ENCODE assay signal across 10 mouse cellular contexts in genomic region chr17:25406011-25406441, GRCm38 (mm10). TPM values are rescaled to one million over a fixed set of nuclear protein-coding genes. Genes with fewer than 3 reads are reported as not detected.
DNase-seq lines count a peak whose midpoint lies in the region; ATAC-seq and TF ChIP-seq lines count a peak whose summit lies in the region.
"Had no signal": no experiment of that assay in that cellular context is flagged by ENCODE, and none has a peak within 500 bp of the region (broad histone marks: within the 10 kb centered on the region; RNA-seq: fewer than 3 reads in every experiment).

No protein-coding gene starts in this region.

- intact Hi-C loops in gastrocnemius, adult 2 months (cut with DNase I), result no loop called here
- intact Hi-C loops in gastrocnemius, postnatal 36 days (cut with DNase I), result no loop called here

- 0 out of 2 replicates have a peak, but pooled peaks have one; percentile 3 for TF ChIP-seq CTCF in gastrocnemius, adult 2 months (IDR thresholded peaks at IDR 0.05)
- TF ChIP-seq CTCF in cortical plate, adult 2 months (IDR thresholded peaks at IDR 0.05; ENCODE audit: extremely low read depth, insufficient read depth, low read length), result 0 out of 2 replicates have a peak, but pooled peaks have one; percentile 16

- peak overlapping the region; percentile 62 for H3K27ac ChIP-seq in gastrocnemius, adult 2 months
- H3K27ac ChIP-seq in cortical plate, adult 2 months (ENCODE audit: insufficient read depth, low read length), result no peak overlapping the region
- H3K27ac ChIP-seq in hindbrain, embryonic 14.5 days, result peak overlapping the region; percentile 60
- peak overlapping the region; percentile 78 for H3K27ac ChIP-seq in midbrain, embryonic 14.5 days (replicated peaks; ENCODE audit: low read depth, low read length)
- H3K27ac ChIP-seq: lung, embryonic 15.5 days had no signal

- no peak for DNase-seq in gastrocnemius, adult 2 months
- no peak for DNase-seq in gastrocnemius, postnatal 36 days
- DNase-seq in hindbrain, embryonic 14.5 days (ENCODE audit: low spot score), result peak; percentile 38
- DNase-seq in midbrain, embryonic 14.5 days, result no peak
- DNase-seq in spleen, postnatal 10 days (ENCODE audit: low spot score in 2 of 2), result no peak
- no peak for DNase-seq in urinary bladder, postnatal 36 days (ENCODE audit: low spot score in 2 of 2)
- DNase-seq in yolk sac, embryonic 10.5 days (ENCODE audit: low spot score), result no peak

- H3K4me1 ChIP-seq in cortical plate, adult 2 months (ENCODE audit: control insufficient read depth, insufficient read depth, low read length), result peaks cover 22% of the 10 kb centered on the region
- H3K4me1 ChIP-seq in hindbrain, embryonic 14.5 days (replicated peaks; ENCODE audit: control insufficient read depth, insufficient read depth, low read length), result peaks cover 66% of the 10 kb centered on the region
- H3K4me1 ChIP-seq in midbrain, embryonic 14.5 days (ENCODE audit: control insufficient read depth, insufficient read depth, low read length), result peaks cover 68% of the 10 kb centered on the region

- H3K9me3 ChIP-seq in hindbrain, embryonic 14.5 days (ENCODE audit: control insufficient read depth, low read length), result no peaks in the 10 kb centered on the region
- H3K9me3 ChIP-seq in midbrain, embryonic 14.5 days (ENCODE audit: control insufficient read depth, low read length), result no peaks in the 10 kb centered on the region
- H3K9me3 ChIP-seq: lung, embryonic 15.5 days had no signal

- TF ChIP-seq POLR2A in cortical plate, adult 2 months (IDR thresholded peaks at IDR 0.05; ENCODE audit: extremely low read depth, insufficient read depth, low read length), result no peak

- no peak for ATAC-seq in hindbrain, embryonic 14.5 days (ENCODE audit: low FRiP score)
- ATAC-seq in midbrain, embryonic 14.5 days (ENCODE audit: low FRiP score, low TSS enrichment), result no peak

- no peaks in the 10 kb centered on the region for H3K27me3 ChIP-seq in hindbrain, embryonic 14.5 days (ENCODE audit: control insufficient read depth, insufficient read depth, low read length)
- no peaks in the 10 kb centered on the region for H3K27me3 ChIP-seq in midbrain, embryonic 14.5 days (ENCODE audit: control insufficient read depth, insufficient read depth, low read length)
- H3K27me3 ChIP-seq: lung, embryonic 15.5 days had no signal

- H3K4me2 ChIP-seq in hindbrain, embryonic 14.5 days (replicated peaks), result no peak overlapping the region
- no peak overlapping the region for H3K4me2 ChIP-seq in midbrain, embryonic 14.5 days (ENCODE audit: low read length)
- H3K4me2 ChIP-seq: lung, embryonic 15.5 days had no signal

- H3K9ac ChIP-seq in hindbrain, embryonic 14.5 days, result no peak overlapping the region
- H3K9ac ChIP-seq in midbrain, embryonic 14.5 days (replicated peaks; ENCODE audit: low read length), result no peak overlapping the region; the same call in 1 of the 2 replicates
- H3K9ac ChIP-seq: lung, embryonic 15.5 days had no signal

- WGBS in hindbrain, embryonic 14.5 days, result 9% methylated on average over 6 of the region's 6 CpGs
- WGBS in midbrain, embryonic 14.5 days, result 6% methylated on average over 6 of the region's 6 CpGs

- H3K4me3 ChIP-seq in gastrocnemius, adult 2 months, result peak overlapping the region; percentile 11; the same call in 1 of the 2 replicates
- no peak overlapping the region for H3K4me3 ChIP-seq in cortical plate, adult 2 months (ENCODE audit: insufficient read depth, low read length)
- H3K4me3 ChIP-seq in hindbrain, embryonic 14.5 days (replicated peaks; ENCODE audit: low read length), result no peak overlapping the region
- H3K4me3 ChIP-seq in midbrain, embryonic 14.5 days (replicated peaks; ENCODE audit: low read depth, low read length), result no peak overlapping the region
- H3K4me3 ChIP-seq: lung, embryonic 15.5 days had no signal

- H3K36me3 ChIP-seq in hindbrain, embryonic 14.5 days (replicated peaks; ENCODE audit: control insufficient read depth, insufficient read depth), result no peaks in the 10 kb centered on the region
- H3K36me3 ChIP-seq in midbrain, embryonic 14.5 days (ENCODE audit: control insufficient read depth, insufficient read depth, low read length), result no peaks in the 10 kb centered on the region
- H3K36me3 ChIP-seq: lung, embryonic 15.5 days had no signal

RNA-seq across cellular contexts. Expression of gene Cacna1h, which starts 27.6 kb away (rescaled TPM):
- 1 to 10 TPM in 1 of 2 experiments, under 1 TPM in 1; 0.94 to 1.7 TPM for total RNA-seq in gastrocnemius, adult 2 months (2021)
- 1 to 10 TPM in 1 of 2 experiments, under 1 TPM in 1; 0.94 to 1.2 TPM for total RNA-seq in gastrocnemius, postnatal 36 days (2021)
- 39.6 and 49.8 TPM in 2 replicates for polyA plus RNA-seq in cortical plate, adult 2 months (2012; rRNA removed)
- polyA plus RNA-seq in hindbrain, embryonic 14.5 days (2014; fragmentation: Nextera tagmentation; extraction: Ambion mirVana), result 10.6 and 14.1 TPM in 2 replicates
- polyA plus RNA-seq in midbrain, embryonic 14.5 days (2014; fragmentation: Nextera tagmentation; extraction: Ambion mirVana), result 11.3 and 15.0 TPM in 2 replicates

RNA-seq across cellular contexts. Expression of gene Tpsg1, which starts 37.0 kb away (rescaled TPM):
- total RNA-seq in gastrocnemius, adult 2 months (2021), result under 1 TPM in 1 of 2 experiments, not detected in 1; 0.48 TPM
- under 1 TPM in 1 of 2 experiments, not detected in 1; 0.26 TPM for total RNA-seq in gastrocnemius, postnatal 36 days (2021)
- not detected in 2 replicates for polyA plus RNA-seq in cortical plate, adult 2 months (2012; rRNA removed)
- 1.2 TPM in 1 of 2 replicates, not detected in the other for polyA plus RNA-seq in hindbrain, embryonic 14.5 days (2014; fragmentation: Nextera tagmentation; extraction: Ambion mirVana)
- polyA plus RNA-seq in midbrain, embryonic 14.5 days (2014; fragmentation: Nextera tagmentation; extraction: Ambion mirVana), result 0.61 and 1.2 TPM in 2 replicates

RNA-seq across cellular contexts. Expression of gene Tpsb2, which starts 39.9 kb away (rescaled TPM):
- total RNA-seq in gastrocnemius, adult 2 months (2021), result 1 to 10 TPM; 1.9 to 4.7 TPM
- total RNA-seq in gastrocnemius, postnatal 36 days (2021), result 1 to 10 TPM; 2.7 to 3.5 TPM
- 0.13 and 0.76 TPM in 2 replicates for polyA plus RNA-seq in cortical plate, adult 2 months (2012; rRNA removed)
- polyA plus RNA-seq in hindbrain, embryonic 14.5 days (2014; fragmentation: Nextera tagmentation; extraction: Ambion mirVana), result 0.36 TPM in 1 of 2 replicates, not detected in the other
- 0.20 TPM in 1 of 2 replicates, not detected in the other for polyA plus RNA-seq in midbrain, embryonic 14.5 days (2014; fragmentation: Nextera tagmentation; extraction: Ambion mirVana)
- polyA plus RNA-seq: embryonic facial prominence, embryonic 11.5 days had no signal

RNA-seq across cellular contexts. Expression of gene Tekt4, which starts 48.4 kb away (rescaled TPM):
- not detected for total RNA-seq in gastrocnemius, adult 2 months (2021)
- total RNA-seq in gastrocnemius, postnatal 36 days (2021), result not detected
- 0.85 and 1.1 TPM in 2 replicates for polyA plus RNA-seq in cortical plate, adult 2 months (2012; rRNA removed)
- 1.2 and 2.4 TPM in 2 replicates for polyA plus RNA-seq in hindbrain, embryonic 14.5 days (2014; fragmentation: Nextera tagmentation; extraction: Ambion mirVana)
- 0.46 and 0.50 TPM in 2 replicates for polyA plus RNA-seq in midbrain, embryonic 14.5 days (2014; fragmentation: Nextera tagmentation; extraction: Ambion mirVana)
- polyA plus RNA-seq: embryonic facial prominence, embryonic 11.5 days had no signal
